Mouse (Mus musculus): ENCODE results near the gene Defb13. TPM values are rescaled to one million over a fixed set of nuclear protein-coding genes. Genes with fewer than 3 reads are reported as not detected.
"Not testable (repeated sequence)": the region's sequence is repeated elsewhere in the genome, so short reads cannot be mapped to it uniquely, and the experiment has no call there.

The Defb13 gene
- total RNA-seq (2014; rRNA removed) (not detected in 2 replicates), polyA plus RNA-seq (2015; fragmentation: Nextera tagmentation; extraction: Ambion mirVana) (not detected in 2 replicates)

DNA sequence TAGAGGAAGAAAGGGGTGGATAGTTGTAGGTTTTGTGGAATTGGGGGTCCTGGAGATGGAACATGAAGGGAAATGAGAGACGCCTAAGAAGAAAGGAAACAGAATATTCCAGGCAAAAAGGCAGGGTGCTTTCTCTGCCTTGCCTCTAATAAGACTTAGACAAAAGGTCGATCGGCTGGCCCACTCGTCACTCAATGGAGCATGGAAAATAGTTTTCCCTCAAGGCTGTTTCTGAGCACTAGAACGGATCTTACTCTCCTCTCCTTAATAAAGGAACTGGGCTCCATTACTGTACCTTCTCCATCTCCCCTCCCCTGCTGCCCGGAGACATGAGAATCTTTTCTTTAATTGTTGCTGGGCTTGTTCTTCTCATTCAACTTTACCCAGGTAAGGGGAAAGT lies at the start of gene Defb13:
TSS of gene Defb13 (plus strand) at position 301 of the 400 bp plus-strand sequence.
- no peaks in the 10 kb centered on the region for H3K36me3 ChIP-seq (ENCODE audit: insufficient read depth)
- H3K27me3 ChIP-seq (ENCODE audit: insufficient read depth, low read length): no peaks in the 10 kb centered on the region
- DNase-seq (no peak), ATAC-seq (no peak)
- no peaks in the 10 kb centered on the region for H3K9me3 ChIP-seq (ENCODE audit: low read length)
- no peak within 1 kb of the TSS for H3K27ac ChIP-seq (ENCODE audit: low read depth, low read length)
- H3K9ac ChIP-seq: no peak within 1 kb of the TSS
- H3K4me3 ChIP-seq (ENCODE audit: low read depth, low read length): no peak within 1 kb of the TSS
- H3K4me1 ChIP-seq (ENCODE audit: insufficient read depth): no peaks in the 10 kb centered on the region
- no peak for TF ChIP-seq CTCF (IDR thresholded peaks at IDR 0.05; ENCODE audit: low read depth)
- 77% methylated on average over 6 of the region's 6 CpGs for WGBS
- no peak within 1 kb of the TSS for H3K4me2 ChIP-seq (ENCODE audit: low read depth)

GRCm38 (mm10) chr8:21906290-21906689 lies 40.3 kb upstream of the Defb13 start, which contains the start of gene Defb11:
Gene Defb11, minus strand, starts transcription at chr8:21906412.
- not testable (repeated sequence) for H3K27ac ChIP-seq (ENCODE audit: low read depth, low read length); H3K4me2 ChIP-seq (ENCODE audit: low read depth); ATAC-seq; H3K4me3 ChIP-seq (ENCODE audit: low read depth, low read length); H3K9me3 ChIP-seq (ENCODE audit: low read length); H3K4me1 ChIP-seq (ENCODE audit: insufficient read depth); H3K36me3 ChIP-seq (ENCODE audit: insufficient read depth); H3K27me3 ChIP-seq (ENCODE audit: insufficient read depth, low read length); H3K9ac ChIP-seq; DNase-seq

- Histone ChIP-seq H3K9me3 (ENCODE audit: low read length) (no peaks in the 10 kb centered on the region), H3K27ac (ENCODE audit: low read depth, low read length) (no peak overlapping the region), H3K4me3 (ENCODE audit: low read depth, low read length) (no peak overlapping the region), H3K27me3 (ENCODE audit: insufficient read depth, low read length) (no peaks in the 10 kb centered on the region), H3K4me2 (ENCODE audit: low read depth) (no peak overlapping the region), H3K9ac (no peak overlapping the region), H3K36me3 (ENCODE audit: insufficient read depth) (no peaks in the 10 kb centered on the region), H3K4me1 (ENCODE audit: insufficient read depth) (no peaks in the 10 kb centered on the region)
- TF ChIP-seq CTCF (IDR thresholded peaks at IDR 0.05; ENCODE audit: low read depth): no peak
- DNase-seq (no peak), ATAC-seq (no peak)
- 0% methylated on average over 1 of the region's 1 CpGs for WGBS
These were observed 34.6 kb upstream of the Defb13 start for GRCm38 (mm10) chr8:21911931-21912330.

- 19% methylated on average over 2 of the region's 2 CpGs for WGBS
- Histone ChIP-seq H3K4me2 (ENCODE audit: low read depth) (no peak overlapping the region), H3K27me3 (ENCODE audit: insufficient read depth, low read length) (no peaks in the 10 kb centered on the region), H3K4me3 (ENCODE audit: low read depth, low read length) (no peak overlapping the region), H3K9ac (no peak overlapping the region), H3K27ac (ENCODE audit: low read depth, low read length) (no peak overlapping the region), H3K9me3 (ENCODE audit: low read length) (no peaks in the 10 kb centered on the region), H3K36me3 (ENCODE audit: insufficient read depth) (no peaks in the 10 kb centered on the region), H3K4me1 (ENCODE audit: insufficient read depth) (no peaks in the 10 kb centered on the region)
- no peak for TF ChIP-seq CTCF (IDR thresholded peaks at IDR 0.05; ENCODE audit: low read depth)
- no peak for DNase-seq
- ATAC-seq: no peak
These were observed 34.0 kb upstream of the Defb13 start for GRCm38 (mm10) chr8:21912554-21912953.

DNA sequence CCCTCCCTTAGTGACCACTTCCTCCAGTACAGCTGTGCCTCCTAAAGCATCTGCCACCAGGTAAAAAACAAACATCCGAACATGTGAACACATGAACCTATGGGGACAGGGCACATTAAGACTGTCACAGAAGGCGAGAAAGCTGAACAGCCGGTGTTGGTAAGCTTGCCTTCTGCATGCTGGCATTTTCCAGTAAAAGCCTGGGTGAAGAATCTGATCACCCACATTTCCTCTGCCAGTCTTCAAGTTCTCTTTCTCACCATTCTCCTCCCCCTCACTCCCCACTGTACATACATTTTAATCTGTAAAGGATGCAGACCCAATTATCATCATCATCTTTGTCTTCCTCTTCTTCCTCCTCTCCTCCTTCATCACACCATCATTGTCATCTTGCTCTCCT lies 30.9 kb upstream of the Defb13 start:
- H3K9ac ChIP-seq: no peak overlapping the region
- no peak for DNase-seq

DNA sequence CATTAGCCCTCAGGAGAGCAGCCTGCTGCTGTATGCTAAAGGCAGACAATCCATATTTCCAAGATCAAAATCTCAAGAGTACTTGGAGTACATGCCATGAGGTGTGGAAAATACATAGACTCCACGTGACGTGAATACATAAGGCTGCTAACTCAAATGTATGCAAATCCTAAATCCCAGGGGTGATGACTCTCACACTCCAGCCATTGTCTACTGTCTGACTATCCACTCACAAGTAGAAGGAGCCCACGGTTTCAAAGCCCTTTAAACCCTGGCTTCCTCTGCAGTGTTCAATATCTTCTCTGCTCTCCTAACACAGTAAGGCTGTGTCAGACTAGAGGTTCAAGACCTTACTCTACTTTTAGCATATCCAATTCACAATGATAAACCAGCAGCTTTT lies 15.8 kb upstream of the Defb13 start:
- not testable (repeated sequence) for H3K27me3 ChIP-seq (ENCODE audit: insufficient read depth, low read length); H3K4me2 ChIP-seq (ENCODE audit: low read depth); H3K27ac ChIP-seq (ENCODE audit: low read depth, low read length); H3K9me3 ChIP-seq (ENCODE audit: low read length); H3K9ac ChIP-seq; H3K4me1 ChIP-seq (ENCODE audit: insufficient read depth); DNase-seq; H3K36me3 ChIP-seq (ENCODE audit: insufficient read depth); ATAC-seq; H3K4me3 ChIP-seq (ENCODE audit: low read depth, low read length)
- WGBS: 68% methylated on average over 3 of the region's 3 CpGs

More for the DNA sequence above, 30.9 kb upstream of the Defb13 start:
- H3K4me3 ChIP-seq (ENCODE audit: low read depth, low read length): no peak overlapping the region
- no peaks in the 10 kb centered on the region for H3K4me1 ChIP-seq (ENCODE audit: insufficient read depth)
- TF ChIP-seq CTCF (IDR thresholded peaks at IDR 0.05; ENCODE audit: low read depth): no peak
- no peaks in the 10 kb centered on the region for H3K9me3 ChIP-seq (ENCODE audit: low read length)
- 87% methylated on average over 3 of the region's 3 CpGs for WGBS
- no peak overlapping the region for H3K27ac ChIP-seq (ENCODE audit: low read depth, low read length)
- no peaks in the 10 kb centered on the region for H3K36me3 ChIP-seq (ENCODE audit: insufficient read depth)
- ATAC-seq: no peak
- H3K4me2 ChIP-seq (ENCODE audit: low read depth): no peak overlapping the region
- H3K27me3 ChIP-seq (ENCODE audit: insufficient read depth, low read length): no peaks in the 10 kb centered on the region

DNA sequence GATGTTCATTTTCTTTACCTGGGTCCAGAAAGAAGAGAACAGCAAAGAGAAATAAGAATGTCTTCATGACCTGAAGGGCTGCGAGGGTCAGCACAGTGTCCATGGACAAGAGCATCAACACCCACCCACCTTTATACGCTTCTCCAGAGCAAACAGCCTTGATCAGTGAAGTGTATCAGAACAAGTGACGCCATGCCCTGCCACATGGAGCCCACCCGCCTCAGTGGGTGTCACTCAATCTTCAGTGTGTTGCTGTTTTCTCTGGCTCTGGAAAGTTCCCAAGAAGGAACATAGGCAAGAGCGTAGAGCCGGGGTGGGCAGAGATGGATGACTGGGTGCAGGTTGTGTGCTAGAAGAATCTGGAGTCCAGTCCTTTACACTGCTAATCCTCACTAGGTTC lies 14.0 kb upstream of the Defb13 start, which contains the start of gene Defb15:
TSS of gene Defb15 (minus strand) at position 101 of the 400 bp plus-strand sequence.
- H3K27ac ChIP-seq (ENCODE audit: low read depth, low read length): no peak within 1 kb of the TSS
- no peak for ATAC-seq

GRCm38 (mm10) chr8:21938052-21938451 lies 8.5 kb upstream of the Defb13 start, which contains the start of gene Defb35:
Gene Defb35, plus strand, starts transcription at chr8:21938352.
- 90% methylated on average over 4 of the region's 4 CpGs for WGBS
- not testable (repeated sequence) for H3K27me3 ChIP-seq (ENCODE audit: insufficient read depth, low read length); ATAC-seq; H3K4me3 ChIP-seq (ENCODE audit: low read depth, low read length); H3K4me2 ChIP-seq (ENCODE audit: low read depth); H3K9me3 ChIP-seq (ENCODE audit: low read length); DNase-seq; H3K9ac ChIP-seq; H3K36me3 ChIP-seq (ENCODE audit: insufficient read depth); H3K4me1 ChIP-seq (ENCODE audit: insufficient read depth); H3K27ac ChIP-seq (ENCODE audit: low read depth, low read length)

More for the DNA sequence above, 14.0 kb upstream of the Defb13 start, which contains the start of gene Defb15:
- no peak for DNase-seq
- Histone ChIP-seq H3K36me3 (ENCODE audit: insufficient read depth) (no peaks in the 10 kb centered on the region), H3K4me3 (ENCODE audit: low read depth, low read length) (no peak within 1 kb of the TSS), H3K4me2 (ENCODE audit: low read depth) (no peak within 1 kb of the TSS), H3K4me1 (ENCODE audit: insufficient read depth) (no peaks in the 10 kb centered on the region), H3K9ac (no peak within 1 kb of the TSS), H3K9me3 (ENCODE audit: low read length) (no peaks in the 10 kb centered on the region), H3K27me3 (ENCODE audit: insufficient read depth, low read length) (no peaks in the 10 kb centered on the region)
- TF ChIP-seq CTCF (IDR thresholded peaks at IDR 0.05; ENCODE audit: low read depth): no peak
- WGBS: 92% methylated on average over 6 of the region's 6 CpGs
